Mouse (Mus musculus) C2C12 (cell line): ENCODE data around the gene Anks1b. TPM values are rescaled to one million over a fixed set of nuclear protein-coding genes. Genes with fewer than 3 reads are reported as not detected.

Experiments used
- H3K27me3 ChIP-seq: one replicate; pipeline ENCODE4 v1.6.1; 2011; ENCODE audit not compliant: control insufficient read depth, insufficient read depth, insufficient read length
- H3K36me3 ChIP-seq: one replicate; pipeline ENCODE4 v1.6.1; 2011; ENCODE audit not compliant: control insufficient read depth, insufficient read depth
- H3K4me3 ChIP-seq: one replicate; pipeline ENCODE4 v1.5.1; 2011; ENCODE audit warnings: mild to moderate bottlenecking, control low read depth; ENCODE audit not compliant: poor library complexity, insufficient read depth, severe bottlenecking
- H3K79me2 ChIP-seq: one replicate; pipeline ENCODE4 v1.6.1; 2011; ENCODE audit not compliant: control insufficient read depth, insufficient read depth
- H3K79me3 ChIP-seq: one replicate; pipeline ENCODE4 v1.6.1; 2011; ENCODE audit warnings: low read depth, control low read depth
- H3ac ChIP-seq: one replicate; pipeline ENCODE3; 2011; ENCODE audit warnings: low read depth; ENCODE audit not compliant: control insufficient read depth, insufficient read length
- CEBPB ChIP-seq: IDR thresholded peaks from one replicate; pipeline ENCODE4 v1.6.1; 2011; ENCODE audit warnings: low read depth, mild to moderate bottlenecking, control low read depth, moderate library complexity
- CTCF ChIP-seq: IDR thresholded peaks from one replicate; pipeline ENCODE4 v1.5.1; 2011; ENCODE audit not compliant: control insufficient read depth, insufficient read depth, insufficient read length
- FOSL1 ChIP-seq: IDR thresholded peaks from one replicate; pipeline ENCODE4 v1.8.0; 2011; ENCODE audit warnings: mild to moderate bottlenecking, low read length; ENCODE audit not compliant: poor library complexity, insufficient read depth, severe bottlenecking
- MAX ChIP-seq: IDR thresholded peaks from one replicate; pipeline ENCODE4 v1.6.1; 2011; ENCODE audit warnings: mild to moderate bottlenecking, control low read depth
- MYOD1 ChIP-seq: IDR thresholded peaks from one replicate; pipeline ENCODE4 v1.6.1; 2011; ENCODE audit warnings: low read depth; ENCODE audit not compliant: control insufficient read depth, insufficient read length
- MYOG ChIP-seq: IDR thresholded peaks from one replicate; pipeline ENCODE4 v1.6.1; 2011; ENCODE audit not compliant: control insufficient read depth, insufficient read length; ENCODE audit errors: extremely low read depth
- USF1 ChIP-seq: IDR thresholded peaks from one replicate; pipeline ENCODE4 v1.6.1; 2011; ENCODE audit warnings: low read depth, mild to moderate bottlenecking, control low read depth, moderate library complexity
- polyA plus RNA-seq: library from polyadenylated mRNA; unstranded; fragments of >200 nt; fragmentation: generic; extraction: Trizol; gene quantifications from one replicate; pipeline ENCODE4 v1.2.1, GENCODE M21; 2012; ENCODE audit warnings: missing spikeins

The Anks1b gene
- polyA plus RNA-seq, 1 experiment: 0.27 TPM

DNA sequence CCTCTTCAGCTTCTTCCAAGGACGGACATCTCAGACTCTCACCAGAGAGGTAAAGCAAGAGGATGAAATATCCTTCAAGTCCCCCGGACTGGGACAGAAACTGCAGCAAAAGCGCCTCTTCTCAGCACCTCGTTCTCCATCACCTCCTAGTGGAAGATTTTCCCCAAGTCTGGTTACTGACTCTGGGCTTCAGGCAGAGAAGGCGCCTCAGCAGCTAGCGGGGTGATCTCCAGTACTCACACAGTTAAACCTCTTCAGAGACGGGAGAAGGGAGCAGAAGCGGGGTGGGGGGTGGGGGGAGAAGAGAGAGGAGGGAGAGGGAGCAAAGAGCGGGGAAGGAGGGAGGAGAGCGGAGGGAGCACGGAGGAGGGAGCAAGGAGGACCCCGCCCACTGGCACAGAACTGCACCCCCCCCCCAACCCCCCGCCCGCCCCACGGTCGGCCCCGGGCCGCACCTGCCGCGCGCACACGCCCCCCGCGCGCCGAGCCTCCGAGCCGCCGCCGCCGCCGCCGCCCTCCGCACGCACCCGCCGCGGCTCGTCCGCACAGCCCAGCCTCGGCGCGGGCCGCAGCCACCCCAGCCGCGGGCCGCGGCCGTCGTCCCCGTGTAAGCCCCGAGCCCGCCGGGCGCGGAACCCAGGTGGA, 686 bp upstream of the Anks1b start:
- no peaks in the 10 kb centered on the region for H3K79me3 ChIP-seq
- peak overlapping the region; percentile 52 for H3ac ChIP-seq
- H3K4me3 ChIP-seq: peak overlapping the region; percentile 26
- no peaks in the 10 kb centered on the region for H3K79me2 ChIP-seq
- no peaks in the 10 kb centered on the region for H3K36me3 ChIP-seq
- TF ChIP-seq FOSL1 (no peak), CEBPB (no peak), MYOD1 (no peak), MYOG (no peak), CTCF (no peak), MAX (no peak), USF1 (no peak)
- H3K27me3 ChIP-seq: no peaks in the 10 kb centered on the region

DNA sequence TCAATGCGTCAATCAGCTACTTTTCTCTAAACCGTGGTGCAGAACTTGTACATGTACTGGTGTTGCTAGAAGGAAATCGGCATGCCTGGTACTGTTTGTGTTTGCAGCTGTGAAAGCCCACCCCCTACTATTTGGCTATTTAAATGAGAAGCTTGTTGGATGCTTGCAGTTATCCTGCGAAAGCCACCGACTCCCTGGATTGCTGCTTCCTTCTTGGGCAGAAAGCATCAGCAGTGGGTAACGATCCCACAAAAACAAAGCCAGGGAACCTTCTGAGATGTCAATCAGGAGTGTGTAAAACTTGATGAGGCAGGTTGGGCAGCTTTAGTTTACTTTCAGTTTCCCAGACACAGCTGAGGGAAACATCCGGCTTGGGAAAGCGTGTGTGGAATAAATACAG, 727 bp downstream of the Anks1b start:
- Histone ChIP-seq H3K4me3 (no peak overlapping the region), H3K36me3 (no peaks in the 10 kb centered on the region), H3K79me2 (no peaks in the 10 kb centered on the region), H3K79me3 (no peaks in the 10 kb centered on the region), H3ac (no peak overlapping the region), H3K27me3 (no peaks in the 10 kb centered on the region)
- no peak for TF ChIP-seq MYOD1
- TF ChIP-seq CEBPB: no peak
- no peak for TF ChIP-seq MAX
- TF ChIP-seq FOSL1: no peak
- no peak for TF ChIP-seq USF1
- no peak for TF ChIP-seq MYOG
- no peak for TF ChIP-seq CTCF

DNA sequence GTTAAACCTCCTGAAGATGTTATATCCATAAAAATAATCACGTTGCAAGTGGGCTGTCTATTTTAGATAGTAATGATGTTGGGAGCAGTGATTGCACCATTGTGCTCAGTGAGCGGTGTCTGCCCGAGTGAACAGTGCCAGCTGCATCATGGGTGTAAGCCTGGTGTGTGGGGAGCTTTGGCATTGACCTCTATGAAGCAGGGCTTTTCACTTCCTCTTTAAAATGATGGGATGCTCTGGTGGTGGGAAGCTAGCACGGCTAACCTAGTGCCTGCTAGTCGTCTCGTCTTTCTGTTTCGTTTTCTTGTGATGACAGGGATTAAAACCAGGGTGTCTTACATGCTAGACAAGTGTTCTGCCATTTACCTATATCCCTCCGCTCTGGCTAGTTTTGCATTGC, 10.3 kb downstream of the Anks1b start:
- Histone ChIP-seq H3ac (no peak overlapping the region), H3K27me3 (peaks cover 6% of the 10 kb centered on the region), H3K4me3 (no peak overlapping the region), H3K36me3 (no peaks in the 10 kb centered on the region), H3K79me2 (no peaks in the 10 kb centered on the region), H3K79me3 (no peaks in the 10 kb centered on the region)
- TF ChIP-seq MYOG (no peak), USF1 (no peak), FOSL1 (no peak), CTCF (no peak), MAX (no peak), CEBPB (no peak), MYOD1 (no peak)

GRCm38 (mm10) chr10:89902720-89903337, 29.5 kb downstream of the Anks1b start:
- TF ChIP-seq USF1: no peak
- TF ChIP-seq CTCF: no peak
- TF ChIP-seq MYOG: no peak
- TF ChIP-seq CEBPB: no peak
- TF ChIP-seq FOSL1: no peak
- no peak for TF ChIP-seq MAX
- no peak for TF ChIP-seq MYOD1
- Histone ChIP-seq H3K27me3 (peaks cover 3% of the 10 kb centered on the region), H3K79me2 (no peaks in the 10 kb centered on the region), H3ac (no peak overlapping the region), H3K79me3 (no peaks in the 10 kb centered on the region), H3K36me3 (no peaks in the 10 kb centered on the region), H3K4me3 (no peak overlapping the region)

DNA sequence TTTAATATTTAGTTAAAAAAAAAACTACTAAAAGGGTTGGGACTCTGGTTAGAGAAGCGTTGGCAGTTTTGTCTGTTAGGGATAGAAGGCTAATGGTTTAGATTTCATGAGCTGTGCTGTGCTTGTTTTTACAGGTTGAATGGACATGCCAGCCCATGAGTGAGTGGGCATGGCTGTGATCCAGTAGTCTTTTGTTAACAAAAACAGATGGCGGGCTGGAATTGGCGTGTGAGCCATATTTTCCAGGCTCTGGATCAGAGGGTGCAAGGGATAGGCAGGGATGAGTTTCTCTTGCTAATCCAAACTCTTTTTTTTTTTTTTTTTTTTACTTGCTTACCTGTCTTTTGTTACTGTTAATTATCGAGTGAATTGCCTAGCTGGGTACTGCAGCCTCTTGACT, 38.6 kb downstream of the Anks1b start:
- Histone ChIP-seq H3K27me3 (no peaks in the 10 kb centered on the region), H3K79me3 (no peaks in the 10 kb centered on the region), H3K4me3 (no peak overlapping the region), H3ac (no peak overlapping the region), H3K79me2 (no peaks in the 10 kb centered on the region), H3K36me3 (no peaks in the 10 kb centered on the region)
- TF ChIP-seq MYOD1 (no peak), USF1 (no peak), CTCF (no peak), MAX (no peak), MYOG (no peak), FOSL1 (no peak), CEBPB (no peak)
